Mouse (Mus musculus) lung, embryonic 16.5 days (tissue): ENCODE results near the gene Cpt1a. TPM values are rescaled to one million over a fixed set of nuclear protein-coding genes. Genes with fewer than 3 reads are reported as not detected.
A peak's percentile ranks its signal among the peaks of the same experiment; 100 is the strongest.

Experiments used
- ATAC-seq: fragments of 200-750 bp; cut with Nextera tagmentation; 2 replicates; pipeline ENCODE4 v1.8.0; 2017; ENCODE audit warnings: low read depth, mild to moderate bottlenecking, moderate library complexity
- H3K27ac ChIP-seq: fragments of 300-500 bp; sonication (generic); 2 replicates; pipeline ENCODE4 v1.5.1; 2014; ENCODE audit warnings: mild to moderate bottlenecking, control low read depth, low read length
- H3K27me3 ChIP-seq: fragments of 300-500 bp; sonication (generic); 2 replicates; pipeline ENCODE4 v1.6.1; 2014; ENCODE audit warnings: low read depth, low read length, mixed read lengths; ENCODE audit not compliant: control insufficient read depth, insufficient read depth
- H3K36me3 ChIP-seq: fragments of 300-500 bp; sonication (generic); 2 replicates; pipeline ENCODE4 v1.6.1; 2014; ENCODE audit warnings: low read length; ENCODE audit not compliant: control insufficient read depth, insufficient read depth
- H3K4me1 ChIP-seq: fragments of 300-500 bp; sonication (generic); replicated peaks from 2 replicates; pipeline ENCODE4 v1.6.1; 2014; ENCODE audit warnings: low read length, mixed read lengths; ENCODE audit not compliant: control insufficient read depth, insufficient read depth
- H3K4me2 ChIP-seq: fragments of 300-500 bp; sonication (generic); 2 replicates; pipeline ENCODE4 v1.6.1; 2014; ENCODE audit warnings: low read depth, low read length, control low read depth
- H3K4me3 ChIP-seq: fragments of 300-500 bp; sonication (generic); 2 replicates; pipeline ENCODE4 v1.5.1; 2014; ENCODE audit warnings: mild to moderate bottlenecking, low read length, control low read depth
- H3K9ac ChIP-seq: fragments of 300-500 bp; sonication (generic); 2 replicates; pipeline ENCODE4 v1.6.1; 2014; ENCODE audit warnings: low read length, control low read depth
- H3K9me3 ChIP-seq: fragments of 300-500 bp; sonication (generic); 2 replicates; pipeline ENCODE4 v1.6.1; 2016; ENCODE audit warnings: low read length; ENCODE audit not compliant: control insufficient read depth
- WGBS: fragments of 180-500 bp; shearing (Covaris S2); extraction: QIAGEN DNeasy Blood & Tissue Kit; methylation state at CpG from one replicate; pipeline ENCODE4 v1.1.7; 2014; 5-methylcytosine and 5-hydroxymethylcytosine counted together
- polyA plus RNA-seq: library from polyadenylated mRNA; unstranded; fragments of >200 nt; fragmentation: Nextera tagmentation; extraction: Ambion mirVana; gene quantifications from 2 replicates; pipeline ENCODE4 v1.2.1, GENCODE M21; 2015

Gene Cpt1a
- 25.2 and 26.8 TPM in 2 replicates for polyA plus RNA-seq

DNA sequence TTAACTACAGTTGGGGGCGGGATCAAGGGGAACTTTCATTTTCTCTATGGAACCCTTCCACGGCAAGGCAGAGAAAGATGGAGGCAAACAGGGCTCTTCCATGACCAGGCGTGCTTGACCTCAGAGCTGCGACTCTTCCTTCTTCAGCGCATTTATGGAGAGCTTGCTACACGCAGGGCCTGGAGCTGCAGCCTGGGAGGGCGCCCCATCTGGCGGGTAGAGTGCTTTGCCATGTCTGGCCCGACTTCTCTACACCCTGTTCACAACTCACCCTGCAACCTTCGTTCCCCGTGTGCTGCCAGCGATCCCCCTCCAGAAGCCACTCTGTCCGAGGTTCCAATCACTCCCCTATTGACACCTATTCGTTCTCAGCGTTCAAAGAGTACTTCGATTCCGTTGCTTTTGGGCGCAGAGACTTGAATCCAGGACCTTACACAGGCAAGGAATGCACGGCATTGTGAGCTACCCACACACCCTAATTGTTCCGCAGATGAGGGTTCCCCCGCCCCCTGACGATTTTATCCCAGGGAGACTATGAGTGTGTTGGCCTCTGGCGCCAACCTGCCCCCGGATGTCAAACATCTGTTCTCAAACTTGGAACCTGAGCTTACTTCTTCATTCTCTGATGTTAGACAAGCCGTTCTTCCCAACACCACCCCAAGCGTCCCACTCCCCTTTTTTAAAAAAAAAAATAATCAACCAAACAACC, at the start of gene Cpt1a:
Cpt1a (plus strand) TSS at position 74 of the 709 bp plus-strand sequence.
- Histone ChIP-seq H3K9me3 (no peaks in the 10 kb centered on the region), H3K4me2 (peak within 1 kb of the TSS; percentile 99), H3K9ac (peak within 1 kb of the TSS; percentile 72), H3K4me1 (peaks cover 30% of the 10 kb centered on the region), H3K27me3 (no peaks in the 10 kb centered on the region), H3K36me3 (no peaks in the 10 kb centered on the region), H3K4me3 (peak within 1 kb of the TSS; percentile 78), H3K27ac (peak within 1 kb of the TSS; percentile 96)
- 0 out of 2 replicates have a peak, but pooled peaks have one; percentile 11 for ATAC-seq
- WGBS: 2% methylated on average over 26 of the region's 26 CpGs

- no peaks in the 10 kb centered on the region for H3K9me3 ChIP-seq
- peaks cover 24% of the 10 kb centered on the region for H3K36me3 ChIP-seq
- H3K27ac ChIP-seq: no peak overlapping the region
- H3K4me3 ChIP-seq: no peak overlapping the region
- no peaks in the 10 kb centered on the region for H3K27me3 ChIP-seq
- no peak overlapping the region for H3K4me2 ChIP-seq
- no peak for ATAC-seq
- WGBS: 89% methylated on average over 9 of the region's 9 CpGs
- H3K9ac ChIP-seq: no peak overlapping the region
- no peaks in the 10 kb centered on the region for H3K4me1 ChIP-seq
Observed at GRCm38 (mm10) chr19:3273331-3273730, 48.8 kb upstream of the Cpt1a start.

DNA sequence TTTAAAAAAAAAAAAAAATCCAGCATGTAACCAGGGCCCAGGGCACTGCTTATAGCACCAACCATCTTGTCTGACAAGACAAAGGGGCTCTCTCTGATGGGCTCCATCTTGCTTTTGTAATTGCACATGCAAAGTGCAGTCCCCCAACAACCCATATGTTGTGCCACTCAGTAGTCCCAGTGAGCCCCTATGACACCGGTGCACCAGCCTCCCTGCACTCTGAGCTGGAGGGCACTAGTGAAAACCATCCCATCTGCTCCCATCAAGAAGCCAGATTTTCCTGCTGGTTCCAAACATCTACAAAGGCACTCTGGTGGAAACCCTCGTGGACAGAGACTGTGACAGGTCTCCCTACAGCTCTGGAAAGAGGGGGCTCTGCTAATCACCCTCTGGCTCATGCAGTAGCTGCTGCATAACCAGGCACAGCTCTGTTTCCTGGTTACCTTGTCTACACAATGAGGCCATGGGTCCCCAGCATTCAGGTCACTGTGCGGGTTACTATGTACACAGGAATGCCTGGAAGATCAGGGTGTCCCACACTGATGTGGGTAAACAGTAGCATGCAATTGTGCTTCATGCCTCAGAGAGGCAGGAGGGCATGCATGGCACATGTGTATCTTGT, 46.3 kb upstream of the Cpt1a start:
- 86% methylated on average over 3 of the region's 3 CpGs for WGBS
- Histone ChIP-seq H3K4me3 (no peak overlapping the region), H3K4me1 (no peaks in the 10 kb centered on the region), H3K27me3 (no peaks in the 10 kb centered on the region), H3K4me2 (no peak overlapping the region), H3K27ac (no peak overlapping the region), H3K9me3 (no peaks in the 10 kb centered on the region), H3K36me3 (peaks cover 21% of the 10 kb centered on the region), H3K9ac (no peak overlapping the region)
- no peak for ATAC-seq

DNA sequence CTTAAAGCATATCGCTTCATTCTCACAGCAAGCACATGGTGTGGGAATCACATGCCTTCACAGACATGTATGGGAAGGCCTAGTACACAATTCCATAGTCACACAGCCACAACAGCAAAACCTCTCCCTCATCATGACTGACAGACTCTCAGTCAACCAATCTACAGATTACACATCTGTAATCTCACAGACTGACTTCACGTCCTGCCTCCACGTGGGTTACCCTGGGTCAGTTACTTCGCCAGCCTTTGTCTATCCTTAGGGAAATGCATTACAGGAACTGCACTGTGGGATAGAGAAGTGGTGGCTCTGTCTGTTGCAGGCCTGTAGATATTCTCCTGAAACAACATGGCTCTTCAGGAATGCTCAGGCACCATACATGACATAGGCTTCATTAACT, 40.2 kb upstream of the Cpt1a start:
- peaks cover 10% of the 10 kb centered on the region for H3K4me1 ChIP-seq
- ATAC-seq: no peak
- no peaks in the 10 kb centered on the region for H3K9me3 ChIP-seq
- H3K4me2 ChIP-seq: peak overlapping the region; percentile 75
- peak overlapping the region; percentile 92 for H3K9ac ChIP-seq
- no peaks in the 10 kb centered on the region for H3K27me3 ChIP-seq
- WGBS: 56% methylated on average over 4 of the region's 4 CpGs
- H3K27ac ChIP-seq: no peak overlapping the region
- H3K36me3 ChIP-seq: peaks cover 10% of the 10 kb centered on the region
- H3K4me3 ChIP-seq: peak overlapping the region; percentile 90

- WGBS: under 1% methylated on average over 49 of the region's 49 CpGs
- no peaks in the 10 kb centered on the region for H3K27me3 ChIP-seq
- H3K4me1 ChIP-seq: peaks cover 10% of the 10 kb centered on the region
- peak within 1 kb of the TSS; percentile 75 for H3K4me2 ChIP-seq
- ATAC-seq: peak; percentile 95
- H3K9me3 ChIP-seq: no peaks in the 10 kb centered on the region
- peak within 1 kb of the TSS; percentile 90 for H3K4me3 ChIP-seq
- H3K27ac ChIP-seq: peak within 1 kb of the TSS; percentile 66
- H3K36me3 ChIP-seq: peaks cover 14% of the 10 kb centered on the region
- peak within 1 kb of the TSS; percentile 92 for H3K9ac ChIP-seq
Observed at GRCm38 (mm10) chr19:3282572-3283467, 39.3 kb upstream of the Cpt1a start, which contains the start of the genes Mrpl21 and Ighmbp2. Gene Mrpl21, plus strand, starts transcription at chr19:3282901. Gene Ighmbp2, minus strand, starts transcription at chr19:3283017.

- Histone ChIP-seq H3K9me3 (no peaks in the 10 kb centered on the region), H3K4me1 (no peaks in the 10 kb centered on the region), H3K9ac (no peak overlapping the region), H3K27me3 (no peaks in the 10 kb centered on the region), H3K4me2 (no peak overlapping the region), H3K27ac (no peak overlapping the region), H3K4me3 (no peak overlapping the region), H3K36me3 (peaks cover 18% of the 10 kb centered on the region)
- no peak for ATAC-seq
- WGBS: 93% methylated on average over 1 of the region's 1 CpGs
Observed at GRCm38 (mm10) chr19:3289006-3289405, 33.1 kb upstream of the Cpt1a start.

- no peak overlapping the region for H3K4me3 ChIP-seq
- H3K4me2 ChIP-seq: no peak overlapping the region
- H3K27me3 ChIP-seq: no peaks in the 10 kb centered on the region
- H3K9me3 ChIP-seq: no peaks in the 10 kb centered on the region
- peak; percentile 60 for ATAC-seq
- WGBS: 49% methylated on average over 2 of the region's 2 CpGs
- no peaks in the 10 kb centered on the region for H3K4me1 ChIP-seq
- H3K27ac ChIP-seq: no peak overlapping the region
- H3K36me3 ChIP-seq: peaks cover 16% of the 10 kb centered on the region
- no peak overlapping the region for H3K9ac ChIP-seq
Observed at GRCm38 (mm10) chr19:3292028-3292427, 30.1 kb upstream of the Cpt1a start.

GRCm38 (mm10) chr19:3292993-3293392, 29.1 kb upstream of the Cpt1a start:
- H3K27me3 ChIP-seq: no peaks in the 10 kb centered on the region
- no peak overlapping the region for H3K4me3 ChIP-seq
- H3K9me3 ChIP-seq: no peaks in the 10 kb centered on the region
- H3K9ac ChIP-seq: no peak overlapping the region
- H3K36me3 ChIP-seq: peaks cover 12% of the 10 kb centered on the region
- WGBS: 83% methylated on average over 1 of the region's 1 CpGs
- ATAC-seq: no peak
- H3K4me1 ChIP-seq: no peaks in the 10 kb centered on the region
- no peak overlapping the region for H3K27ac ChIP-seq
- no peak overlapping the region for H3K4me2 ChIP-seq

GRCm38 (mm10) chr19:3295245-3295644, 26.9 kb upstream of the Cpt1a start:
- no peak overlapping the region for H3K4me3 ChIP-seq
- peaks cover 2% of the 10 kb centered on the region; the same call in 1 of the 2 replicates for H3K36me3 ChIP-seq
- ATAC-seq: no peak
- no peak overlapping the region for H3K9ac ChIP-seq
- 78% methylated on average over 6 of the region's 6 CpGs for WGBS
- H3K4me2 ChIP-seq: no peak overlapping the region
- no peaks in the 10 kb centered on the region for H3K4me1 ChIP-seq
- no peaks in the 10 kb centered on the region for H3K27me3 ChIP-seq
- no peak overlapping the region for H3K27ac ChIP-seq
- no peaks in the 10 kb centered on the region for H3K9me3 ChIP-seq
